Mouse (Mus musculus) heart, embryonic 16.5 days (tissue): ENCODE data around the gene Bloc1s3. TPM values are rescaled to one million over a fixed set of nuclear protein-coding genes. Genes with fewer than 3 reads are reported as not detected.
A peak's percentile ranks its signal among the peaks of the same experiment; 100 is the strongest.

Source experiments
- ATAC-seq: fragments of 200-750 bp; cut with Nextera tagmentation; replicated peaks from 2 replicates; pipeline ENCODE4 v1.8.0; 2017; ENCODE audit warnings: moderate number of reproducible peaks; ENCODE audit not compliant: insufficient read depth, low FRiP score; ENCODE audit errors: extremely low read depth
- H3K27ac ChIP-seq: fragments of 300-500 bp; sonication (generic); 2 replicates; pipeline ENCODE4 v1.5.1; 2014; ENCODE audit warnings: mild to moderate bottlenecking, low read length, control low read depth, moderate library complexity
- H3K27me3 ChIP-seq: fragments of 300-500 bp; sonication (generic); 2 replicates; pipeline ENCODE4 v1.6.1; 2014; ENCODE audit warnings: low read length, mixed read lengths; ENCODE audit not compliant: control insufficient read depth, insufficient read depth
- H3K36me3 ChIP-seq: fragments of 300-500 bp; sonication (generic); 2 replicates; pipeline ENCODE4 v1.6.1; 2014; ENCODE audit not compliant: control insufficient read depth, insufficient read depth
- H3K4me1 ChIP-seq: fragments of 300-500 bp; sonication (generic); 2 replicates; pipeline ENCODE4 v1.6.1; 2014; ENCODE audit warnings: low read length, mixed read lengths; ENCODE audit not compliant: control insufficient read depth, insufficient read depth
- H3K4me2 ChIP-seq: fragments of 300-500 bp; sonication (generic); 2 replicates; pipeline ENCODE4 v1.6.1; 2014; ENCODE audit warnings: low read depth, mild to moderate bottlenecking, control low read depth, low read length
- H3K4me3 ChIP-seq: fragments of 300-500 bp; sonication (generic); 2 replicates; pipeline ENCODE4 v1.5.1; 2014; ENCODE audit warnings: mild to moderate bottlenecking, control low read depth, low read length
- H3K9ac ChIP-seq: fragments of 300-500 bp; sonication (generic); 2 replicates; pipeline ENCODE4 v1.6.1; 2014; ENCODE audit warnings: low read length, control low read depth
- H3K9me3 ChIP-seq: fragments of 300-500 bp; sonication (generic); replicated peaks from 2 replicates; pipeline ENCODE4 v1.6.1; 2016; ENCODE audit warnings: low read length; ENCODE audit not compliant: control insufficient read depth
- WGBS: fragments of 180-500 bp; shearing (Covaris S2); extraction: QIAGEN DNeasy Blood & Tissue Kit; methylation state at CpG from one replicate; pipeline ENCODE4 v1.1.7; 2014; 5-methylcytosine and 5-hydroxymethylcytosine counted together
- polyA plus RNA-seq: library from polyadenylated mRNA; unstranded; fragments of >200 nt; fragmentation: Nextera tagmentation; extraction: Ambion mirVana; gene quantifications from 2 replicates; pipeline ENCODE4 v1.2.1, GENCODE M21; 2015

The Bloc1s3 gene
- polyA plus RNA-seq, 1 experiment from 2014 or later = 1.7 TPM

DNA sequence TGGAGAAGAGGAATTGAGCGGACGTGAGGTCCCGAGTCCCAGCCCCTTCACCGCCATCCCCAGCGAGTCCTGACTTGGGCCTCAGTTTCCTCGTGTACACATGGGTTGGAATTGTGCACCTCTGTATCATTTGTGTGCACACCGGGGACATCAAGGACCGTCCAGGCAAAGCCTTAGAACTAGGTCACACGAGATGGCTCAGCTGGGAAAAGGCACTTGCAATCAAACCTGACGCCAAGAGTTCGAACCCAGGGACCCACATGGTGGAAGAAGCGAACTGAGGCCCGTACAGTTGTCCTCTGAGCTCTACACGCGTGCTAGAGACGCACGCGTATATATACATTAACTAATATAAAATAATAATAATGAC is 570 bp downstream of the Bloc1s3 start:
- H3K27ac ChIP-seq = peak overlapping the region; percentile 76

DNA sequence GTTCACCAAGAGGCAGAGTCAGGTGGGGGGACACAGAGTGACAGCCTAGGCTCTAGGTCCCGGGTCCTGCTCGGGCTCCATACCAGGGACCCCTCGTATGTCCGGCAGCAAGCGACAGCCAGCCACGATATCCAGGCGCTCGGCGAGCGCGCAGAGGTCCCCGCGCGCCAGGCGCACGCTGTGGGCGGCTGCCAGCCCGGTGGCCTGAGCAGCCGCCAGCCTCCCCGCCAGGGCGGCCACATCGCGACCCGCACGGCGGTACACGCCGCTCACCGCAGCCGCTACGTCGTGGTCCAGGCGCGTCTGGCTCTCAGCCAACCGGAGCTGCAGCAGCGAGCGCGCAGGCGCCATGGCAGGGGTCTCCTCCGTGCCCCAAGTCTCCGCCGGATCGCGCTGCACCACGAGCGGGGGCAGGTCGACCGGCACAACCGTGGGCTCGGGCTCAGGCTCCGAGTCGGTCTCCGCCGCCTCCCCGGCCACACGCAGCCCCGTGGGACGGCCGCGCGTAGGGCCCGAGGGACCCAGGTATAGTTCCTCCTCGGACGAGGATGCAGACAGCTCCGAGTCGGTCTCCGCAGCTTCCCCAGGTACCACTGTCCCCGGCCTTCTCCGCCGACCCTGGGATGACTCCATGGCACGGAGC is 1.1 kb downstream of the Bloc1s3 start:
- Histone ChIP-seq H3K4me1 (peaks cover 13% of the 10 kb centered on the region), H3K36me3 (no peaks in the 10 kb centered on the region), H3K4me3 (peak overlapping the region; percentile 97), H3K4me2 (peak overlapping the region; percentile 97), H3K9me3 (no peaks in the 10 kb centered on the region), H3K27me3 (no peaks in the 10 kb centered on the region), H3K9ac (peak overlapping the region; percentile 92), H3K27ac (no peak overlapping the region)
- no peak for ATAC-seq
- 2% methylated on average over 71 of the region's 71 CpGs for WGBS

More for the DNA sequence above, 570 bp downstream of the Bloc1s3 start:
- Histone ChIP-seq H3K9ac (peak overlapping the region; percentile 92), H3K4me1 (peaks cover 13% of the 10 kb centered on the region), H3K9me3 (no peaks in the 10 kb centered on the region), H3K4me2 (peak overlapping the region; percentile 97), H3K4me3 (peak overlapping the region; percentile 97), H3K27me3 (no peaks in the 10 kb centered on the region), H3K36me3 (no peaks in the 10 kb centered on the region)
- WGBS = 4% methylated on average over 18 of the region's 18 CpGs
- no peak for ATAC-seq

DNA sequence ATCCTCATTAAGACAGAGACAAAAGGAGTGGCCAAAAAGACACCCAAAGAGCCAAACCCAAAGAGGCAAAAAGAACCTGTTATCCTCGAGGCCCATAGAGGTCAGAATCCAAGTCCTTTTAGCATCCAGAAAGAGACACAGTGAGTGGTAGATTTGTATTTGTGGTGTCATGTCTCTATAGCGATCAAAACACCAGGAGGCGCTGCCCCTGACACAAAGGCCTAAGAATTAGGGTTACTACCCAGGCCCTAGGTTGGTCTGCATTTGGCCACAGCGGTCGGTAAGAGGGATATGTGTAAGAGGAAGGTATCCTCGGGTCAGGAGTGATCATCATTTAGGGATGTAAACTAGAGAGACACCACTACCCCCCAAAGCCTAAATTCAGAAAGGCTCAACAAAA is 1.8 kb downstream of the Bloc1s3 start:
- no peak overlapping the region for H3K9ac ChIP-seq
- H3K36me3 ChIP-seq = no peaks in the 10 kb centered on the region
- no peaks in the 10 kb centered on the region for H3K9me3 ChIP-seq
- no peak for ATAC-seq
- H3K27ac ChIP-seq = no peak overlapping the region
- H3K4me2 ChIP-seq = no peak overlapping the region; the same call in 1 of the 2 replicates
- H3K27me3 ChIP-seq = no peaks in the 10 kb centered on the region
- 42% methylated on average over 6 of the region's 6 CpGs for WGBS
- H3K4me3 ChIP-seq = no peak overlapping the region; the same call in 1 of the 2 replicates
- peaks cover 13% of the 10 kb centered on the region for H3K4me1 ChIP-seq

DNA sequence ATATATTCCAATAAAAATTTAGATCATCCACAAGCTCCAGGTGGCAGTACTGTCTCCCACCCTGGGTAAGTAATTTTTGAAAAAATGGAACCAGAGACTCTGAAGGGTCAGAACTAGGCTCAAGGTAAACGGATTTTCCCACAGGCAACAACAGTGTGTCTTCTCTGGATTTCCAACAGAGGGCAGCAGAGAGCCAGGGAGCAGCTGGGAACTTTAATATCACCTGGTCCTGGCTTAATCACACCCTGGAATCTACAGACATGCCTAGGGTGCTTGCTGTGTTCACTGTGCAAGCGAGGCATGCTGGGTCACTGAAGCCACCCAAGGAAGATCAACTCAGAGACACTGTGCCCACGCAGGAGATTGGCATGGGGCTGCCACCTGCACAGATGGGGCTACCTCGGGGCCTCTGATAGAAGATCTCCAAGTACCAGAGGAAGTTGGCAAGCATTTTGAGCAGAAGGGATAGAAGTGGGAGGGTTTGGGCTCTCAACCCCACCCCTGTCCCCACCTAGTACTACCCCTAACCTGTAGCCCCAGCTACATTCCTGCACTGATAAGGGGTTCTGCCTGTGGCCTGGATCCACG is 4.6 kb downstream of the Bloc1s3 start:
- no peak overlapping the region for H3K9ac ChIP-seq
- H3K4me2 ChIP-seq = no peak overlapping the region
- no peak for ATAC-seq
- H3K27ac ChIP-seq = no peak overlapping the region
- H3K27me3 ChIP-seq = no peaks in the 10 kb centered on the region
- H3K4me1 ChIP-seq = peaks cover 6% of the 10 kb centered on the region
- H3K4me3 ChIP-seq = no peak overlapping the region
- 31% methylated on average over 5 of the region's 5 CpGs for WGBS
- H3K36me3 ChIP-seq = no peaks in the 10 kb centered on the region
- no peaks in the 10 kb centered on the region for H3K9me3 ChIP-seq

DNA sequence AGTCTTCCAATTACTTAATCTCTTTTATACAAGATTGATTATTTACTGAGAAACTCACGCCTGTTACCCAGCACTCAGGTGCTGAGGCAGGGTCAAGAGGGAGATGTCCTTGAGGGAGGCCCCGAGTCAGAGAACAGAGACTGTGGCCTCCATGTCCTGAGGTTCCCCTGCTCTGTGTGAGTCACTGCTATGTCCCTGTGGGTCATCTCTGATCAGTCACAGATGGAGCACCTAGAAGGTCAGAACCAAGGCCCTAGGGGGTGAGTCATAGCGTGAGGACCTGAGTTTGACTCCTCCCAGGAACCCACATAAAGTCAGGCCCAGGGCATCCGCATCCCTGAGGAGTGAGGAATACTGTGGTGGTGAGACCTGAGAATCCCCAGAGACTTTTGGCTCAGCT is 6.5 kb downstream of the Bloc1s3 start:
- no peak for ATAC-seq
- Histone ChIP-seq H3K27ac (no peak overlapping the region), H3K4me2 (no peak overlapping the region), H3K4me3 (no peak overlapping the region), H3K27me3 (no peaks in the 10 kb centered on the region), H3K36me3 (no peaks in the 10 kb centered on the region), H3K4me1 (no peaks in the 10 kb centered on the region; the same call in 1 of the 2 replicates), H3K9ac (no peak overlapping the region), H3K9me3 (no peaks in the 10 kb centered on the region)
- WGBS = 68% methylated on average over 4 of the region's 4 CpGs

DNA sequence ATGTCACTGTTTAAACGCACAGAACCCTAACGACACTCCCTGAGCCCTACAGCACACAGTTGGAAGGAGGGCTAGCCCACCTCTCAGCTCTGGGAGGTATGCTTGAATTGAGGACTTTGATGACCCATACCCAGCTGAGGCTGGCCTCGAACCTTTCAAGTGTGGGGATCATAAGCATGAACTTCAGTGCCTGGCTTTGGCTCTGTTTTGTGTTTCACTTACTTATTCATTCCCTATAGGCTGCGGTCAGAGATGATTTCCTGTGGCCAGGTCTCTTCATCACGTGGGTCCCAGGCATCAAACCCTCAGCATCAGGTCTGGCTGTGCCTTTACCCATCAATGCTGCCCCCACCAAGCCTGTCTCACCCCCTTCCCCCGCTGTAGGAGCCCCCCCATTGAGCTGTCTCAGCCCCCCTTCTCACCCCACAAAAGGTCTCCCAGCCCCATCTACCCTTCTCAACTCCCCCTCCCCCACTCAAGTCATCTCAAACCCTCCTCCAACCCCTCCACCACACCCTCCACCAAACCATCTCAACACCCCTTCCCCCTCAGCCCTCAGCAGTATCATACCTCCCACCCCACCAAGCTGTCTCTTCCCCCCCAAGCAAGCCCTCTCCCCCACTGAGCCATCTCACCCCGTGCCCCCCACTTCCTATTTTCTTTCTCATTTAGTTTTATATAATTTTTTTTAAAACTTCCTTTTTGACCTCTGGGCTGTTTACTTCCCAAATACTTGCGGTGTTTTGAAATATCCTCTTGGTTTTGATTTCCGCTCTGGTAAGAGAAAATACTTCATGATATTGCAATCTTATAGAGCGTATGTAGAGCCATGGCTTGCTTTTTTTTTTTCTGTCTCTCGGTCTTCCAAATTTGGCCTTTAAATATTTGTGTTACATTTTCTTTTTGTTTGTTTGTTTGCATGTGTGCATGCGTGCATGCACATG is 7.5 kb downstream of the Bloc1s3 start:
- no peak overlapping the region for H3K4me2 ChIP-seq
- no peaks in the 10 kb centered on the region for H3K27me3 ChIP-seq
- WGBS = 65% methylated on average over 12 of the region's 12 CpGs
- no peak overlapping the region for H3K9ac ChIP-seq
- peaks cover under 1% of the 10 kb centered on the region for H3K4me1 ChIP-seq
- H3K9me3 ChIP-seq = no peaks in the 10 kb centered on the region
- H3K36me3 ChIP-seq = no peaks in the 10 kb centered on the region
- no peak for ATAC-seq
- no peak overlapping the region for H3K4me3 ChIP-seq
- H3K27ac ChIP-seq = no peak overlapping the region

DNA sequence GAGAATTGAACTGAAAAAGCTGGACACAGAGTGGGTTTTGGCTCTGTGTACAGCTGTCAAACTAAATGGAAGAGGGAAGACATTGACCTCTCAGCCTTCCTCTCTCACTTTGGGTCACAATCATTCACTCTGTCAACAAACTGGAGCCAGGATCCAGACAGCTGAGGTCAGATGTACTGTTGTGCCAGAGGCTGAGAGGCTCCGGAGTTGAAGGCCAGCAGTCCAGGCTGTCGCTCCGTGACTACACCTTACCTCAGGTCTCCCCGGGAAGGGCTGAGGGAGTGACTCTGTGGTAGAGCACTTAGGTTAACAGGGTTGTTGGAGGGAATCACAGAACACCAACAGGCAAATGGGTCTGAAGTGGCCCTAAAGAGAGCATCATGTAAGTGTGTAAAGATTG is 9.8 kb downstream of the Bloc1s3 start:
- no peak overlapping the region for H3K9ac ChIP-seq
- H3K27ac ChIP-seq = no peak overlapping the region
- H3K36me3 ChIP-seq = no peaks in the 10 kb centered on the region
- H3K4me1 ChIP-seq = peaks cover 7% of the 10 kb centered on the region
- H3K4me2 ChIP-seq = no peak overlapping the region
- no peak overlapping the region for H3K4me3 ChIP-seq
- no peaks in the 10 kb centered on the region for H3K27me3 ChIP-seq
- H3K9me3 ChIP-seq = no peaks in the 10 kb centered on the region
- WGBS = 56% methylated on average over 4 of the region's 4 CpGs
- no peak for ATAC-seq

DNA sequence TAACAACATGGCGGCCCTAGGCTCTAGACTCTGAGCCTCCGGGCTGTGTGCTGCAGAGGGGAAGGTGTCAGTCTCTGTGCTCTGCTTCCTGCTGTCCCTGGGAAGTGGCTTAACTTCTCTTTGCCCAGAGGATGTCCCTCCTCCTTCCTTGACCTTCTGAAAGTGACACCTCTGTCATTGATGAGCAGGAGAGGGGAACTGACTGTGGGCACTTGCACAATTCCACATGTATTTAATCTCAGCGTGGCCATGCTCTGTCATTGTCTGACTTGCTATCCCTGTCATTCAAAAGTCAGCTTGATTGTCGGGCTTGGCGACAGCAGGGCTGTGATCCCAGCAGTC is 12.0 kb downstream of the Bloc1s3 start:
- Histone ChIP-seq H3K9ac (no peak overlapping the region), H3K4me2 (no peak overlapping the region), H3K27ac (no peak overlapping the region), H3K9me3 (no peaks in the 10 kb centered on the region), H3K4me1 (peaks cover 10% of the 10 kb centered on the region), H3K36me3 (no peaks in the 10 kb centered on the region), H3K27me3 (peaks cover 3% of the 10 kb centered on the region; the same call in 1 of the 2 replicates), H3K4me3 (no peak overlapping the region)
- ATAC-seq = no peak
- WGBS = 65% methylated on average over 5 of the region's 5 CpGs
